Mouse (Mus musculus): ENCODE measurements around the gene Wdr74. TPM values are rescaled to one million over a fixed set of nuclear protein-coding genes. Genes with fewer than 3 reads are reported as not detected.
A peak's percentile ranks its signal among the peaks of the same experiment; 100 is the strongest.

Wdr74 gene
- total and polyA plus RNA-seq, 3 experiments: 37.8 to 124 (median 75.0) TPM

DNA sequence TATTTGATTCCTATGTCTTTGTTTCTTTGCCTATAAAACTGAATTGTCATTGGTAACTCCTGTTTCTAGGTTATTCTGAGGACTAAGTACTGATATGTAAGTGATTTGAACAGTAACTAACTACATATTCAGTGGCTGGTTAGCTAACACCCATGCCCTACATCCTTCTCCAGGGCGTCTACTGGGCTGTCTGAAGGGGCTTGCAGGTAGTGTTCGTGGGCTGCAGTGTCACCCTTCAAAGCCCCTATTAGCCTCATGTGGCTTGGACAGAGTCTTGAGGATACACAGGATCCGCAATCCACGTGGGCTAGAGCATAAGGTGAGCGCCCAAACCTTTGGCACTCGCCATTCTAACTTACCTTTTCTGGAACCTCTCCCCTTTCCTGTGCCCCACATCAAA is 4.0 kb downstream of the Wdr74 start:
- H3K4me1 ChIP-seq (ENCODE audit: insufficient read depth, low read depth, low read length): peaks cover 59% of the 10 kb centered on the region
- H3K4me3 ChIP-seq (ENCODE audit: low read depth, low read length): no peak overlapping the region
- ATAC-seq (ENCODE audit: extremely low read depth, insufficient number of reproducible peaks, low FRiP score, poor library complexity, severe bottlenecking) (no peak), DNase-seq (ENCODE audit: low spot score) (no peak)
- no peak for TF ChIP-seq TAL1 (conservative IDR thresholded peaks at IDR 0.05; ENCODE audit: low read depth, low read length)
- no peak for TF ChIP-seq GATA1 (IDR thresholded peaks at IDR 0.05; ENCODE audit: borderline replicate concordance, low read length)
- no peak for TF ChIP-seq CTCF (IDR thresholded peaks at IDR 0.05; ENCODE audit: low read depth, low read length)
- no peak for TF ChIP-seq GATA2 (IDR thresholded peaks at IDR 0.05; ENCODE audit: borderline replicate concordance, low read depth, low read length)
- TF ChIP-seq POLR2AphosphoS5 (IDR thresholded peaks at IDR 0.05; ENCODE audit: insufficient replicate concordance, low read depth, low read length): no peak
- peaks cover 68% of the 10 kb centered on the region for H3K36me3 ChIP-seq (replicated peaks)
- no peaks in the 10 kb centered on the region for H3K27me3 ChIP-seq (ENCODE audit: insufficient read depth, low read length)
- H3K9me3 ChIP-seq (replicated peaks): no peaks in the 10 kb centered on the region

DNA sequence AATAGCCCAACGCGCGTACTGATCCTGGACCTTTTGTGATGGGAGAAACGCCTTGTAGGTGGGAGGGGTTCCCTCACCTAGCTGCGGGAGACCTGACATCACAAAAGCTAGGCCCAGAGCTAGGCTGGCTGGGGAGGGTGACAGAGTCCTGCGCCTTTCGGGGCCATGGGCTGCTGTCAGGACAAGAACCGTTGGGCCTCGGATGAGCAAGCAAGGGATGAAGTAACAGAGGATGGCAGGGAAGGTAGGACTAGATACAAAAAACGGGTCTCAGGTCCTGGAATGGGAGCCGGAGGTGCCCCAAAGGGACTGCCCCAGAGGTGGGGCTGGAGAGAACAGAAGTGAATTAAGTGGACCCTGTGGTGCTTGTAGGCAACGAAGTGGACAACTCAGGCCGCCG is 5.0 kb downstream of the Wdr74 start, which contains the start of gene 1700092M07Rik:
1700092M07Rik (plus strand) TSS at position 116 of the 400 bp plus-strand sequence.
- peaks cover 77% of the 10 kb centered on the region for H3K36me3 ChIP-seq (replicated peaks)
- H3K9me3 ChIP-seq (replicated peaks): no peaks in the 10 kb centered on the region

DNA sequence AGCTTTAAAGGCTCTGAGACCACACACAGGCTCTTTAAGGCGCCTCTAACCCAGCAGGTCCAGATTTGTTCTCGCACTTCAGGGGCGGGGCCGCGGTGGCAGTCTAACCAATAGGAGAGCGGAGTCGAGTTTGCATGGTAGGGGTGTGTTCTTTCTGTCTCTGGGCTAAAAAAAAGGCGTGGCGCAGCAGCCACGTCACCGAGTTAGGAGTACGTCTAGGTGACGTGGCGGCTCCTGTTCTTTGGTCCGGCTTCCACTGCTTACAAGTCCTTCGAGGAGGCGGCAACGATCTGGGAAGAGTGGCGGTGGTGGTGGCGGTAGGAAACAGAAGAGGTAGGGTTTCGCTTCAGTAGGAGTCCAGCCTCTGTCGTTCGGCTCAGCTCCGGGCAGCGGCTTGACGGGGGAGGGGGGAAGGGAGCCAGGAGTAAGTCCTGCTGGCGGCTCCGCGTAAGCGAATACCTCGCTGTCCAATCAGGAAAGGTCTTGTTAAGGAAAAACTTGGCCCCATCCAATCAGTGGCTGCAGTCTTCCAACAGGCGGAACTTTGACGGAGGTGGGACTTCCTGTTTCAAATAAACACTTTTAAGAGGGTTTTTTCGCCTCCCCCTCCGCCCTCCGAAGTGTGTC is 5.7 kb downstream of the Wdr74 start, which contains the start of gene Stx5a:
Stx5a (plus strand) TSS at position 171 of the 627 bp plus-strand sequence.
- no peaks in the 10 kb centered on the region for H3K9me3 ChIP-seq (replicated peaks)
- ATAC-seq (ENCODE audit: extremely low read depth, insufficient number of reproducible peaks, low FRiP score, poor library complexity, severe bottlenecking): peak; percentile 95
- peaks cover 60% of the 10 kb centered on the region for H3K4me1 ChIP-seq (ENCODE audit: insufficient read depth, low read depth, low read length)
- peak within 1 kb of the TSS; percentile 75 for H3K4me3 ChIP-seq (ENCODE audit: low read depth, low read length)
- peak; percentile 84 for DNase-seq (ENCODE audit: low spot score)
- H3K27me3 ChIP-seq (ENCODE audit: insufficient read depth, low read length): no peaks in the 10 kb centered on the region
- peaks cover 84% of the 10 kb centered on the region for H3K36me3 ChIP-seq (replicated peaks)
- TF ChIP-seq CTCF (IDR thresholded peaks at IDR 0.05; ENCODE audit: low read depth, low read length) (no peak), POLR2AphosphoS5 (IDR thresholded peaks at IDR 0.05; ENCODE audit: insufficient replicate concordance, low read depth, low read length) (no peak; the same call in 1 of the 2 replicates), GATA2 (IDR thresholded peaks at IDR 0.05; ENCODE audit: borderline replicate concordance, low read depth, low read length) (no peak), TAL1 (conservative IDR thresholded peaks at IDR 0.05; ENCODE audit: low read depth, low read length) (no peak), GATA1 (IDR thresholded peaks at IDR 0.05; ENCODE audit: borderline replicate concordance, low read length) (no peak)

More for the DNA sequence above, 5.0 kb downstream of the Wdr74 start, which contains the start of gene 1700092M07Rik:
- peaks cover 60% of the 10 kb centered on the region for H3K4me1 ChIP-seq (ENCODE audit: insufficient read depth, low read depth, low read length)
- no peaks in the 10 kb centered on the region for H3K27me3 ChIP-seq (ENCODE audit: insufficient read depth, low read length)
- H3K4me3 ChIP-seq (ENCODE audit: low read depth, low read length): peak within 1 kb of the TSS; percentile 75
- TF ChIP-seq GATA2 (IDR thresholded peaks at IDR 0.05; ENCODE audit: borderline replicate concordance, low read depth, low read length): no peak
- no peak for TF ChIP-seq POLR2AphosphoS5 (IDR thresholded peaks at IDR 0.05; ENCODE audit: insufficient replicate concordance, low read depth, low read length)
- no peak for TF ChIP-seq TAL1 (conservative IDR thresholded peaks at IDR 0.05; ENCODE audit: low read depth, low read length)
- TF ChIP-seq GATA1 (IDR thresholded peaks at IDR 0.05; ENCODE audit: borderline replicate concordance, low read length): no peak
- no peak for TF ChIP-seq CTCF (IDR thresholded peaks at IDR 0.05; ENCODE audit: low read depth, low read length)
- DNase-seq (ENCODE audit: low spot score) (no peak), ATAC-seq (ENCODE audit: extremely low read depth, insufficient number of reproducible peaks, low FRiP score, poor library complexity, severe bottlenecking) (no peak)

DNA sequence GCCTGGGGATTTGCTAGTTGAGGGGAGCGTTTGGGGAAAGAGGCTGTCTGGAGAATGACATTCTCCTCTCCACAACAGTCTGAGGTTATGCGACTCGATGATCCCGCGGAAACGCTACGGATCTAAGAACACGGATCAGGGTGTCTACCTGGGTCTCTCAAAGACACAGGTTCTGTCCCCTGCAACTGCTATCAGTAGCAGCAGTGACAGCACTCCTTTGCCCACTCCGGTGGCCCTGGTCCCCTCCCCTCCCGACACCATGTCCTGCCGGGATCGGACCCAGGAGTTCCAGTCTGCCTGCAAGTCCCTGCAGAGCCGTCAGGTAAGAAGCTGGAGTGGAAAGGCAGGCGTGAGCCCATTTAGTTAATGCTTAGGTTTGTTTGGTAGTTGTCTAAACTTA is 6.5 kb downstream of the Wdr74 start:
- peaks cover 88% of the 10 kb centered on the region for H3K36me3 ChIP-seq (replicated peaks)
- DNase-seq (ENCODE audit: low spot score) (no peak), ATAC-seq (ENCODE audit: extremely low read depth, insufficient number of reproducible peaks, low FRiP score, poor library complexity, severe bottlenecking) (no peak)
- no peak for TF ChIP-seq GATA2 (IDR thresholded peaks at IDR 0.05; ENCODE audit: borderline replicate concordance, low read depth, low read length)
- TF ChIP-seq CTCF (IDR thresholded peaks at IDR 0.05; ENCODE audit: low read depth, low read length): no peak
- TF ChIP-seq TAL1 (conservative IDR thresholded peaks at IDR 0.05; ENCODE audit: low read depth, low read length): no peak
- no peak for TF ChIP-seq POLR2AphosphoS5 (IDR thresholded peaks at IDR 0.05; ENCODE audit: insufficient replicate concordance, low read depth, low read length)
- TF ChIP-seq GATA1 (IDR thresholded peaks at IDR 0.05; ENCODE audit: borderline replicate concordance, low read length): no peak
- H3K4me1 ChIP-seq (ENCODE audit: insufficient read depth, low read depth, low read length): peaks cover 54% of the 10 kb centered on the region
- peak overlapping the region; percentile 75 for H3K4me3 ChIP-seq (ENCODE audit: low read depth, low read length)
- H3K9me3 ChIP-seq (replicated peaks): no peaks in the 10 kb centered on the region
- no peaks in the 10 kb centered on the region for H3K27me3 ChIP-seq (ENCODE audit: insufficient read depth, low read length)

DNA sequence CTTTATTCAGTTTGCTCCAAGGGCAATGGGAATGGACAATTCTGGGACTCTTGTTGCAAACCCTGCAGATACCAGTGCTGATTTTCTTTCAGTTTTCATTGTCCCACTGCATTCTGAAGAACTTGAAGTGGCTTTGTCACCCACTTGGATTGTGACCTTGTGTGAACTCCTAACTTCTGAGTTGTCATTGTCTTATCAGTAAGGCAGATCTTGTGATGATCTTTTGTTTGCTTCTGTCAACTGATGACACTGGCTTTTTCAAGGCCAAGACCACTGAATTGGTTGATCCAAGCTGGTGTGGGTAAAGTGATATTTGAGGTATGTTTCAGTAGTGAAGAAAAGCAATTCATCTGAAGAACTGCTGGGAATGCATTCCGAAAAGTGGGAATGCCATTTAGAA is 9.8 kb downstream of the Wdr74 start:
- no peaks in the 10 kb centered on the region for H3K27me3 ChIP-seq (ENCODE audit: insufficient read depth, low read length)
- DNase-seq (ENCODE audit: low spot score) (no peak), ATAC-seq (ENCODE audit: extremely low read depth, insufficient number of reproducible peaks, low FRiP score, poor library complexity, severe bottlenecking) (no peak)
- TF ChIP-seq GATA1 (IDR thresholded peaks at IDR 0.05; ENCODE audit: borderline replicate concordance, low read length): no peak
- TF ChIP-seq CTCF (IDR thresholded peaks at IDR 0.05; ENCODE audit: low read depth, low read length): no peak
- TF ChIP-seq GATA2 (IDR thresholded peaks at IDR 0.05; ENCODE audit: borderline replicate concordance, low read depth, low read length): no peak
- TF ChIP-seq POLR2AphosphoS5 (IDR thresholded peaks at IDR 0.05; ENCODE audit: insufficient replicate concordance, low read depth, low read length): no peak
- TF ChIP-seq TAL1 (conservative IDR thresholded peaks at IDR 0.05; ENCODE audit: low read depth, low read length): no peak
- no peak overlapping the region for H3K4me3 ChIP-seq (ENCODE audit: low read depth, low read length)
- H3K9me3 ChIP-seq (replicated peaks): no peaks in the 10 kb centered on the region
- peaks cover 88% of the 10 kb centered on the region for H3K36me3 ChIP-seq (replicated peaks)
- H3K4me1 ChIP-seq (ENCODE audit: insufficient read depth, low read depth, low read length): peaks cover 30% of the 10 kb centered on the region

DNA sequence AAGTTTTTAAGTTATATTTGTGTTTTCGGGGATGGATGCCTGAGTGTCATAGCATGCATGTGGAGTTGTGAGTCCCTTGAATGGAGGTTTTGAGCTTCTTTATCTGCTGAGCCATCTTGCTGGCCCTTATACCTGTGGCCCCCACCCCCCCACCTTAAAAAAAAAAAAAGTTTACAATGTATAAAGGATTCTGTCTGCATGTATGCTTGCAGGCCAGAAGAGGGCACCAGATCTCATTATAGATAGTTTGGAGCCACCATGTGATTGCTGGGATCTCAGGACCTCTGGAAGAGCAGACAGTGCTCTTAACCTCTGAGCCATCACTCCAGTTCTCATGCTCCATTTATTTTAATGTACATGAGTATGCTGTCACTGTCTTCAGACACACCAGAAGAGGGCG is 11.7 kb downstream of the Wdr74 start:
- ATAC-seq (ENCODE audit: extremely low read depth, insufficient number of reproducible peaks, low FRiP score, poor library complexity, severe bottlenecking) (no peak), DNase-seq (ENCODE audit: low spot score) (no peak)

More for the DNA sequence above, 11.7 kb downstream of the Wdr74 start:
- TF ChIP-seq CTCF (IDR thresholded peaks at IDR 0.05; ENCODE audit: low read depth, low read length) (no peak), GATA2 (IDR thresholded peaks at IDR 0.05; ENCODE audit: borderline replicate concordance, low read depth, low read length) (no peak), POLR2AphosphoS5 (IDR thresholded peaks at IDR 0.05; ENCODE audit: insufficient replicate concordance, low read depth, low read length) (no peak), GATA1 (IDR thresholded peaks at IDR 0.05; ENCODE audit: borderline replicate concordance, low read length) (no peak), TAL1 (conservative IDR thresholded peaks at IDR 0.05; ENCODE audit: low read depth, low read length) (no peak)
- H3K4me1 ChIP-seq (ENCODE audit: insufficient read depth, low read depth, low read length): peaks cover 18% of the 10 kb centered on the region
- H3K36me3 ChIP-seq (replicated peaks): peaks cover 94% of the 10 kb centered on the region
- no peaks in the 10 kb centered on the region for H3K27me3 ChIP-seq (ENCODE audit: insufficient read depth, low read length)
- no peaks in the 10 kb centered on the region for H3K9me3 ChIP-seq (replicated peaks)
- H3K4me3 ChIP-seq (ENCODE audit: low read depth, low read length): no peak overlapping the region

All from G1E (cell line).